Mouse (Mus musculus) right cerebral cortex, adult 2 months (tissue): ENCODE data around the gene Prl6a1.

ENCODE experiments used
- DNase-seq, 2 experiments: peaks; one replicate each; pipeline ENCODE4 v3.0.0; 2021 to 2022; ENCODE audit warnings: low spot score in 2 of 2

Gene Prl6a1

DNA sequence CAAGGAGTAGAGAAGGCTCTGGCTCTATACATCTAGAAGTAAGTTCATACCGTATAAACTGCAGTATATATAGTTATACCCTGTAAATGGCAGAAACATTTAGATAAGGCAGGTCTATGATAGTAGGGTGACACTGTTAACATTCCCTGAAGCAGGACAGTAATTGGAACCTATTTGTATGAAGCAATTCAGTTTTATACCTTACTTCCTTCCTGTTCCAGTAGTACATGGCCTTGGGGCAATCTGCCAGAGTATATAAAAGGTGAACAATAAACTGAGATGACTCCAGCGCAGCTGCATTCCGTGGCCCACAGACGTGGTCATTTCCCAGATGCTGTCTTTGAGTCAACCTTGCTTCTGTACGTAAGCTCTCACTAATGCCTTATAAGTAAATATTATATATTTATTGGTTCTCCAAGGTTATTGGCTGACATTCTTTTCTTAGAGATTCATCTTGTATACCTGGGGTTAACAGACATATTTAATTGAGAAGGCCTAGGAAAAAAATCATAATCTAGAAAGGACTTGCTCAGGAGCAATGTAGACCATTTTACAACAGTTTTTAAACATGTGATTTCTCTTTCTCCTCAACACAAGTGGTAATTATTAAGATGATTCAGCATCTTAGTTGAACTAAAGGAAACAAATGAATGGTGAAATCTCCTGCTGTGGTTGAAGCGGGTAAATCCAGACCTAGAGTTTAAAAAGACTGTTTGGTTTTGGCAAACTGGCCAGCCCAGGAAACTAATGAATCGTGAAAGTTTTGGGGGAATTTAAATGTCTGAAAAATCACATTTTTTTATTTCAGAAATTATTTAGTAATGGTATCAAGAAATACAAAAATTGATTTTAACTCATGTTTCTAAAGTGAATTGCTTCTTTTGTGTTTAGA, at the start of gene Prl6a1:
TSS of gene Prl6a1 (plus strand) at position 294 of the 892 bp plus-strand sequence.
- DNase-seq = no peak

DNA sequence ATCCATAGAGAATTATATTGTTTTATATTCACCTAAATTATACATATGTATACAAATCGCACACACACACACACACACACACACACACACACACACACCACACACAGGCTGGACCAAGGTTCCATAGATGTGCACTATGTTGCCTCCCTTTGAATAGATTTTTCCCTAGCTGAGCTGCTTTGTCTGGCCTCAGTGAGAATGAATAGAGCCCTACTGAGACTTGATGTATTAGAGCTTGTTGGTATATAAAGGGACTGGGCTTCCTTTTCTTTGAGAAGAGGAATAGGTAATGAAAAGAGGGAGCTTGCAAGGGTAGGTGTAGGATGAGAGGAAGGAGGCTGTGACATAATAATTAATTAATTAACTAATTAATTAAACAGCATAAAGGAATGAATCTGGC, 22.6 kb downstream of the Prl6a1 start:
- no peak for DNase-seq

DNA sequence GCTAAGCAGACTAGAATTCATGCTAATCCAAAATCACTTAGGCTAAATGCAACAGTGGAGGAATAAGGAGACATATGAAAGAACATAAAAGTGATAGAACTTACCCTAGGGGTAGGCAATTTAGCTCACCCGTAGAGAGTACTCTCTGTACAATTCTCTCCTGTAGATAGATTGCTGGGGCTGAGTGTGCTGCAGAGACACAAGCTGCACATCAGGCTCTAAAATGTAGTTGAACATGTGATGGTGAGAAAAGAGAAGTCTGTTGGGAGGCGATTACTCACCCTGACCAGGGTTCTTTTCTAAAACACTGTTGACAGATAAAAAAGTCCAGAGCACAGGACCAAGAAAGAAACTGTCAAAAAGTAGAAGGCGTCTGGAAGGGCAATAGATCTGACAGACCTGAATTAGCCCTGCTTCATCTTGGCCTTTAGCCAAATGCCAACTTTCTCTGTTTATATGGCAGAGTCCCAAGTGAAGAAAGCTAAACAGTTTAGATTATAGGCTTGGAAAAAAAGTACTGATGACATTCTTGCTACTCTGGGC, 30.4 kb downstream of the Prl6a1 start:
- no peak for DNase-seq

DNA sequence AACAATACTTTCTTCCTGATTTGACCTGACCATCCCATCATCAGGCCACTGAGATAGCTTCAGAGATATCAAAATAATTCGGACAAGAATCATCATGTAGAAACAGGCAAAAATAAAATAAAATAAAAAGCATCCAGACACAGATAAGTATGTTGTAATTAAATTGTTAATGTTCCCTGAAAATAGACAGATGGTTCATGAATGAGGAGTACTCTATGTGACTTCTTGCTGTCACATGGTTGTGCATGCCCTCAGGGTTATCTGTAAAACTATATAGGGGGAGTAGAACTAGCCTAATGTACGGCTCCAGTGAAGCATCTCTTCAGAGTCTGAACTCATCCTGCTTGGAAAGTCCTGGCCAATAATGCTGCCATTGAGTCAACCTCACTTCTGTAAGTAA, 32.9 kb downstream of the Prl6a1 start, which contains the start of gene Prl8a2:
TSS of gene Prl8a2 (plus strand) at position 301 of the 400 bp plus-strand sequence.
- no peak for DNase-seq
